Mouse (Mus musculus): ENCODE data around the gene Klhdc7b.

DNA sequence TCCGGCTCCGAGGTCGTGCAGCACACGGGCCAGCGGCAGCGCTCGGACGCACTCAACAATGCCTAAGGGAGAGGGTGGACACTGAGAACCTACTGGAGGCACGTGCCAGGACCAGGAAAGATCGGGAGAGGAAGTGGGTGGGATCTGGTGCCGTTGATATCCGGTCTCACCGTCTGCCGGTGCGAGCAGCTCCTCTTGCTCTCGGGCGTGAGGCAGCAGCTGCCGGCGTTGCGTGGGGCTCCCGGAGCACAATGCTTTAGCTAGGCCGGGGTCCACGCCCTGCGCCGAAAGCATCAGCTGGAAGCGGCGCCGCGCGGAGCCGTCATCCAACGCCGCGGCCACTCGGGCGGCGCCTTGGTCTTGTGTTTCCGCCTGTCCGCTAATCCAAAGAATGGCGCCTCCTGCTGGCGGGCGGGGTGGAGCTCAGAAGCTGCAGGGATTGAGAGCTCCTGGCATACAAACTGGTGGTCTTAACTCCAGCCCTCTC, 10.9 kb upstream of the Klhdc7b start, which contains the start of gene Sco2:
- peak; percentile 56 for TF ChIP-seq POLR2A (IDR thresholded peaks at IDR 0.05; ENCODE audit: low read depth, low read length)
- peak; percentile 70 for TF ChIP-seq CTCF (conservative IDR thresholded peaks at IDR 0.05; ENCODE audit: insufficient read depth, insufficient read length, low read depth, low read length)

All from kidney, adult 2 months (tissue).